Comparison of ENCODE assay signal across 8 mouse cellular contexts in the genomic region with DNA sequence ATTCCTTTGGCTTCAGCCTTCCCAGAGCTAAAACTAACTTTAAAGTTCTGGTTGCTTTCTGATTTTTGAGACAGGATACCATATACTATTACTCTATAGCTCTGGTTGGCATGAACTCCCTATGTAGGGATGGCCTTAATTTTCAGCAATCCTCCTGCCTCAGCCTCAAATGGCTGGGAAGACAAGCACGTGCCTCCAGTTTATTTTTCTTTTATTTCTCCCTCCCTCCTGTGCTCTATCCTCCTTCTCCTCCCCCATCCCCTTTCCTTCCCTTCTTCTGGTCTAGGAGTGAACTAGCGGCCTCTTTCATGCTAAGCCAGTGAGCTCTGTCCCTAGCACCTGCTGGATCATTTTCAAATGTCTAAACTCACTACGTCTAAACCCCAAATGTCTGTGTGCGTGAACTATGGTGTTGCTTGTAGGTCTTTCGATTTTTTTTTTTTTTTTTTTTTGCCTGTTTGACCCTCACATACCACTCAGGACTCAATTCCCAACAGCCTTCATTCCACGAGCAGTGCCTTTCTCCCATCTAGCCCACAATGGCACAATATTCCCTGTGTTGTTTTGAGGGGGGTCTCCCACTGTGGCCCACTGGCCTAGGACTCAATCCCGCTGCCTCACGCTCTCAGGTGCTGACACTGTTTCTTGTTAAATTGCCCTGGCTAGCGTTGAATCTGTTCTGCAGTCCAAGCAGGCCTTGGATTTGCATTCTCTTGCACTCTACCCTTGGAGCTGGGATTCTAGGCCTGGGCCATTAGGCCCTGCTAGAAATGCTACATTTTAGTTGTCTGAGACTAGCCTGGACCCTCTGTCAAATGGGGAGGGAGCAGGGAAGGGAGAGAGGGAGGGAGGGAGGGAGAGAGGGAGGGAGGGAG. TPM values are rescaled to one million over a fixed set of nuclear protein-coding genes. Genes with fewer than 3 reads are reported as not detected.
A peak's percentile ranks its signal among the peaks of the same experiment; 100 is the strongest.
DNase-seq lines count a peak whose midpoint lies in the region; ATAC-seq and TF ChIP-seq lines count a peak whose summit lies in the region.

No protein-coding gene starts in this region.

- no peaks in the 10 kb centered on the region for H3K27me3 ChIP-seq in testis, adult 2 months (ENCODE audit: control insufficient read depth, insufficient read depth, low read length)
- H3K27me3 ChIP-seq in liver, embryonic 12.5 days (replicated peaks): no peaks in the 10 kb centered on the region

- H3K4me3 ChIP-seq in testis, adult 2 months (ENCODE audit: control insufficient read depth, low read depth, low read length): no peak overlapping the region; the same call in 1 of the 2 replicates
- H3K4me3 ChIP-seq in liver, embryonic 12.5 days: peak overlapping the region; percentile 92

- peak overlapping the region; percentile 74 for H3K27ac ChIP-seq in testis, adult 2 months (ENCODE audit: control insufficient read depth, insufficient read depth, low read depth, low read length)
- peak overlapping the region; percentile 81 for H3K27ac ChIP-seq in liver, embryonic 12.5 days

- H3K36me3 ChIP-seq in testis, adult 2 months (ENCODE audit: control insufficient read depth, insufficient read depth, low read length): no peaks in the 10 kb centered on the region
- no peaks in the 10 kb centered on the region for H3K36me3 ChIP-seq in liver, embryonic 12.5 days

- DNase-seq in cerebellum, adult 9-11 months: peak; percentile 55
- no peak for DNase-seq in cerebellum, postnatal 36 days
- DNase-seq in testis, postnatal 14 days (ENCODE audit: low spot score): no peak
- DNase-seq in thymus, postnatal 25 days: no peak
- no peak for DNase-seq in embryo, embryonic 10.5 days (ENCODE audit: low spot score)
- DNase-seq in layer of hippocampus, adult 8-10 months (ENCODE audit: low spot score in 2 of 2): no peak

- peaks cover 27% of the 10 kb centered on the region for H3K4me1 ChIP-seq in testis, adult 2 months (ENCODE audit: control insufficient read depth, insufficient read depth, low read length)
- peaks cover 58% of the 10 kb centered on the region for H3K4me1 ChIP-seq in liver, embryonic 12.5 days

- no peak for ATAC-seq in liver, embryonic 12.5 days

- H3K9ac ChIP-seq in liver, embryonic 12.5 days: peak overlapping the region; percentile 84

- TF ChIP-seq POLR2A in testis, adult 2 months (IDR thresholded peaks at IDR 0.05; ENCODE audit: control insufficient read depth, low read depth, low read length): peak; percentile 53; the same call in 1 of the 2 replicates

- H3K4me2 ChIP-seq in liver, embryonic 12.5 days: peak overlapping the region; percentile 91

- no peaks in the 10 kb centered on the region for H3K9me3 ChIP-seq in liver, embryonic 12.5 days (replicated peaks)

- 62% methylated on average over 9 of the region's 9 CpGs for WGBS in liver, embryonic 12.5 days (ENCODE audit: insufficient replicate concordance)

- TF ChIP-seq CTCF in testis, adult 2 months (IDR thresholded peaks at IDR 0.05; ENCODE audit: control insufficient read depth, insufficient read depth, insufficient replicate concordance, low read depth, low read length): no peak

RNA-seq across cellular contexts. Expression of gene Borcs6, which starts 5.0 kb away (rescaled TPM):
- 13.4 and 15.8 TPM in 2 replicates for polyA plus RNA-seq in testis, adult 2 months (2012; rRNA removed)
- 5.3 and 6.1 TPM in 2 replicates for polyA plus RNA-seq in liver, embryonic 12.5 days (2016; fragmentation: Nextera tagmentation; extraction: Ambion mirVana)
- total RNA-seq in layer of hippocampus, adult 8-10 months (2022): 10 to 100 TPM; 30.8 to 33.3 (median 31.5) TPM

RNA-seq across cellular contexts. Expression of gene Tmem107, which starts 6.1 kb away (rescaled TPM):
- 135 and 142 TPM in 2 replicates for polyA plus RNA-seq in testis, adult 2 months (2012; rRNA removed)
- 32.0 and 34.8 TPM in 2 replicates for polyA plus RNA-seq in liver, embryonic 12.5 days (2016; fragmentation: Nextera tagmentation; extraction: Ambion mirVana)
- total RNA-seq in layer of hippocampus, adult 8-10 months (2022): 10 to 100 TPM; 14.8 to 21.0 (median 19.0) TPM

RNA-seq across cellular contexts. Expression of gene Aurkb, which starts 19.0 kb away (rescaled TPM):
- polyA plus RNA-seq in testis, adult 2 months (2012; rRNA removed): 15.2 and 17.9 TPM in 2 replicates
- 142 TPM in 2 replicates for polyA plus RNA-seq in liver, embryonic 12.5 days (2016; fragmentation: Nextera tagmentation; extraction: Ambion mirVana)
- total RNA-seq in layer of hippocampus, adult 8-10 months (2022): 1 to 10 TPM in 2 of 4 experiments, under 1 TPM in 2; 0.52 to 1.6 (median 0.88) TPM

RNA-seq across cellular contexts. Expression of gene Vamp2, which starts 23.8 kb away (rescaled TPM):
- 36.3 and 43.1 TPM in 2 replicates for polyA plus RNA-seq in testis, adult 2 months (2012; rRNA removed)
- polyA plus RNA-seq in liver, embryonic 12.5 days (2016; fragmentation: Nextera tagmentation; extraction: Ambion mirVana): 26.3 and 27.5 TPM in 2 replicates
- total RNA-seq in layer of hippocampus, adult 8-10 months (2022): 100 to 1,000 TPM; 926 to 962 (median 934) TPM

RNA-seq across cellular contexts. Expression of gene Per1, which starts 30.5 kb away (rescaled TPM):
- polyA plus RNA-seq in testis, adult 2 months (2012; rRNA removed): 103 and 106 TPM in 2 replicates
- 2.5 and 4.0 TPM in 2 replicates for polyA plus RNA-seq in liver, embryonic 12.5 days (2016; fragmentation: Nextera tagmentation; extraction: Ambion mirVana)
- total RNA-seq in layer of hippocampus, adult 8-10 months (2022): 100 to 1,000 TPM in 2 of 4 experiments, 10 to 100 TPM in 2; 91.2 to 107 (median 97.7) TPM
